Mouse (Mus musculus) C2C12 (cell line): ENCODE data around the gene Cxadr.

Experiments
- CEBPB ChIP-seq: IDR thresholded peaks from one replicate; pipeline ENCODE4 v1.6.1; 2011; ENCODE audit warnings: low read depth, mild to moderate bottlenecking, control low read depth, moderate library complexity
- CTCF ChIP-seq: IDR thresholded peaks from one replicate; pipeline ENCODE4 v1.5.1; 2011; ENCODE audit not compliant: control insufficient read depth, insufficient read depth, insufficient read length
- MYOD1 ChIP-seq: IDR thresholded peaks from one replicate; pipeline ENCODE4 v1.6.1; 2011; ENCODE audit warnings: low read depth; ENCODE audit not compliant: control insufficient read depth, insufficient read length
- MYOG ChIP-seq: IDR thresholded peaks from one replicate; pipeline ENCODE4 v1.6.1; 2011; ENCODE audit not compliant: control insufficient read depth, insufficient read length; ENCODE audit errors: extremely low read depth
- USF1 ChIP-seq: IDR thresholded peaks from one replicate; pipeline ENCODE4 v1.6.1; 2011; ENCODE audit warnings: low read depth, mild to moderate bottlenecking, control low read depth, moderate library complexity

DNA sequence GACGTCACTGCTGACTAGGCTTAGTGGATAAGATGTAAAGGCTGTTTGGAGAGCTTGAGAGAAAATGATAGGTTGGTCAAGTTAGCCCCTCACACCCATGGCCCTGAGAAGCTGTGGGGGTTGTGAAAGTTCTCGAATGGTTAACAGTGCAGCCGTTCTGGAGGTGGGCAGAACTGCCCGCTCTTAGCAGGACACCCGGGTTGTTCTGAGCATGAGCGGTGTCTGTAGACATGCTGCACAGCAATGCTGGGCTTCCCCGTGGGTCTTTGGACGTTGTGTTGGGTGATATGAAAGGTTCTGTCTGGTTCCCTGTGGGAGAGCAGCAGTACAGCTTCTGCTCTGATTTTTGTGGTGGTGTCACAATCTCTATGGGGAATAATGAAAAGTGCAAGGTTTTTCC, 5.3 kb downstream of the Cxadr start:
- no peak for TF ChIP-seq CTCF
- TF ChIP-seq CEBPB: no peak
- no peak for TF ChIP-seq USF1
- no peak for TF ChIP-seq MYOD1
- no peak for TF ChIP-seq MYOG
